14 mouse cellular contexts compared by ENCODE assay signal in the genomic region with DNA sequence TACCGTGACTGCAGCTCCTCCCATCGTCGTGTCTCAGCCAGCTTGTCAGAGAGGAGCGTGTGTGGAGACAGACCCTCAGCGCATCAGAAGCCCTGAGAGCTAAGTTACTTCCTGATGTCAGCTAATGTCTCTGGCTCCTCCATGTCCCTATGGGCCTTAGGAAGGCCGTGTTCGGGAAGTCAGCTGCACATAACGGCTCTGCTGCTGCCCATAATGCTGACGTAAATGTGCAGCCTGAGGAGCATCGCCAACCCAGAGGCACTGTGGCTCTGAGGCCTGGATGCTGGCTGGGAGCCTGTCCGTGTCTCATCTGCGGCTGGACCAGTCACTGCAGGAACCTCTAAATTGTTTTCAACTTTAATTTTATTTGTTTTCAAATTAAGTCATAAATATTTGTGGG. TPM values are rescaled to one million over a fixed set of nuclear protein-coding genes. Genes with fewer than 3 reads are reported as not detected.
DNase-seq lines count a peak whose midpoint lies in the region; ATAC-seq lines count a peak whose summit lies in the region.
"Had no signal": no experiment of that assay in that cellular context is flagged by ENCODE, and none has a peak within 500 bp of the region (broad histone marks: within the 10 kb centered on the region; RNA-seq: fewer than 3 reads in every experiment).

No protein-coding gene starts in this region.

- peak; percentile 37 to 47 for DNase-seq in heart, postnatal 10 days
- DNase-seq in heart, adult 8-10 months (ENCODE audit: low spot score), result no peak
- DNase-seq in liver, embryonic 13.5 days, result no peak
- DNase-seq in liver, embryonic 11.5 days (ENCODE audit: low spot score), result no peak
- DNase-seq in left cerebral cortex, adult 18-20 months (ENCODE audit: low spot score in 2 of 2), result no peak
- DNase-seq: kidney, adult 8-10 months; right cerebral cortex, postnatal 25 days had no signal

- peaks cover 4% of the 10 kb centered on the region for H3K27me3 ChIP-seq in forebrain, embryonic 12.5 days
- H3K27me3 ChIP-seq in forebrain, embryonic 16.5 days (replicated peaks; ENCODE audit: control insufficient read depth, insufficient read depth, low read length), result no peaks in the 10 kb centered on the region
- H3K27me3 ChIP-seq in liver, embryonic 13.5 days, result peaks cover 9% of the 10 kb centered on the region
- peaks cover 4% of the 10 kb centered on the region; the same call in 1 of the 2 replicates for H3K27me3 ChIP-seq in liver, embryonic 11.5 days (replicated peaks; ENCODE audit: control insufficient read depth, insufficient read depth, low read length)

- H3K9me3 ChIP-seq in forebrain, embryonic 12.5 days, result no peaks in the 10 kb centered on the region
- H3K9me3 ChIP-seq in forebrain, embryonic 16.5 days (ENCODE audit: control insufficient read depth, low read length), result no peaks in the 10 kb centered on the region
- no peaks in the 10 kb centered on the region for H3K9me3 ChIP-seq in liver, embryonic 13.5 days (replicated peaks)
- no peaks in the 10 kb centered on the region for H3K9me3 ChIP-seq in liver, embryonic 11.5 days (ENCODE audit: control insufficient read depth, low read length)
- H3K9me3 ChIP-seq: limb, embryonic 10.5 days; lung, embryonic 15.5 days had no signal

- H3K4me3 ChIP-seq in forebrain, embryonic 12.5 days (replicated peaks), result no peak overlapping the region
- H3K4me3 ChIP-seq in forebrain, embryonic 16.5 days (replicated peaks; ENCODE audit: low read length), result no peak overlapping the region
- no peak overlapping the region for H3K4me3 ChIP-seq in liver, embryonic 13.5 days (replicated peaks)
- H3K4me3 ChIP-seq in liver, embryonic 11.5 days (ENCODE audit: low read depth, low read length), result no peak overlapping the region
- H3K4me3 ChIP-seq in brown adipose tissue, adult 24 weeks (ENCODE audit: insufficient read depth, low read depth, low read length), result no peak overlapping the region
- H3K4me3 ChIP-seq: limb, embryonic 10.5 days; lung, embryonic 15.5 days had no signal

- H3K9ac ChIP-seq in forebrain, embryonic 12.5 days, result no peak overlapping the region
- no peak overlapping the region for H3K9ac ChIP-seq in forebrain, embryonic 16.5 days (replicated peaks; ENCODE audit: low read depth, low read length)
- peak overlapping the region; percentile 19; the same call in 1 of the 2 replicates for H3K9ac ChIP-seq in liver, embryonic 13.5 days
- H3K9ac ChIP-seq in liver, embryonic 11.5 days (ENCODE audit: low read depth, low read length), result no peak overlapping the region
- H3K9ac ChIP-seq: lung, embryonic 15.5 days had no signal

- H3K27ac ChIP-seq in forebrain, embryonic 12.5 days, result no peak overlapping the region
- no peak overlapping the region for H3K27ac ChIP-seq in forebrain, embryonic 16.5 days (ENCODE audit: low read length)
- peak overlapping the region; percentile 20; the same call in 1 of the 2 replicates for H3K27ac ChIP-seq in liver, embryonic 13.5 days
- no peak overlapping the region for H3K27ac ChIP-seq in liver, embryonic 11.5 days (ENCODE audit: low read depth, low read length)
- peak overlapping the region; percentile 10; the same call in 1 of the 2 replicates for H3K27ac ChIP-seq in brown adipose tissue, adult 24 weeks (replicated peaks; ENCODE audit: low read depth, low read length)
- H3K27ac ChIP-seq: limb, embryonic 10.5 days; lung, embryonic 15.5 days had no signal

- peaks cover 26% of the 10 kb centered on the region for H3K4me1 ChIP-seq in forebrain, embryonic 12.5 days
- peaks cover 17% of the 10 kb centered on the region for H3K4me1 ChIP-seq in forebrain, embryonic 16.5 days (replicated peaks; ENCODE audit: control insufficient read depth, insufficient read depth, low read length)
- H3K4me1 ChIP-seq in liver, embryonic 13.5 days (replicated peaks), result peaks cover 54% of the 10 kb centered on the region
- peaks cover 32% of the 10 kb centered on the region for H3K4me1 ChIP-seq in liver, embryonic 11.5 days (replicated peaks; ENCODE audit: control insufficient read depth, insufficient read depth, low read length)
- peaks cover 7% of the 10 kb centered on the region for H3K4me1 ChIP-seq in brown adipose tissue, adult 24 weeks (ENCODE audit: control insufficient read depth, insufficient read depth, insufficient read length, low read length)

- intact Hi-C loops in heart, postnatal 10 days (cut with DNase I), result no loop called here

- H3K36me3 ChIP-seq in forebrain, embryonic 12.5 days (replicated peaks), result peaks cover 50% of the 10 kb centered on the region
- H3K36me3 ChIP-seq in forebrain, embryonic 16.5 days (ENCODE audit: control insufficient read depth, insufficient read depth), result no peaks in the 10 kb centered on the region
- H3K36me3 ChIP-seq in liver, embryonic 13.5 days, result peaks cover 52% of the 10 kb centered on the region
- H3K36me3 ChIP-seq in liver, embryonic 11.5 days (ENCODE audit: control insufficient read depth, insufficient read depth, low read length), result peaks cover 11% of the 10 kb centered on the region; the same call in 1 of the 2 replicates

- no peak for ATAC-seq in forebrain, embryonic 12.5 days (ENCODE audit: low FRiP score)
- ATAC-seq in forebrain, embryonic 16.5 days, result no peak
- no peak for ATAC-seq in liver, embryonic 13.5 days (ENCODE audit: low read depth)
- ATAC-seq in liver, embryonic 11.5 days (replicated peaks; ENCODE audit: low FRiP score), result no peak

- H3K4me2 ChIP-seq in forebrain, embryonic 12.5 days, result 0 out of 2 replicates have a peak overlapping the region, but pooled peaks have one; percentile 1
- H3K4me2 ChIP-seq in forebrain, embryonic 16.5 days (ENCODE audit: low read length), result no peak overlapping the region
- H3K4me2 ChIP-seq in liver, embryonic 13.5 days, result no peak overlapping the region
- H3K4me2 ChIP-seq in liver, embryonic 11.5 days, result no peak overlapping the region
- H3K4me2 ChIP-seq: lung, embryonic 15.5 days; midbrain, embryonic 11.5 days had no signal

- WGBS in forebrain, embryonic 12.5 days, result 91% methylated on average over 12 of the region's 12 CpGs
- 86% methylated on average over 12 of the region's 12 CpGs for WGBS in forebrain, embryonic 16.5 days
- 85% methylated on average over 12 of the region's 12 CpGs for WGBS in liver, embryonic 13.5 days (ENCODE audit: insufficient replicate concordance)
- 87% methylated on average over 12 of the region's 12 CpGs for WGBS in liver, embryonic 11.5 days

RNA-seq across cellular contexts. Expression of a gene that starts 2.9 kb away (rescaled TPM):
- 226 and 229 TPM in 2 replicates for polyA plus RNA-seq in forebrain, embryonic 12.5 days (2016; fragmentation: Nextera tagmentation; extraction: Ambion mirVana)
- polyA plus RNA-seq in forebrain, embryonic 16.5 days (2015; fragmentation: Nextera tagmentation; extraction: Ambion mirVana), result 319 and 342 TPM in 2 replicates
- total RNA-seq in heart, postnatal 10 days (2021), result 100 to 1,000 TPM; 166 to 167 TPM
- total RNA-seq in heart, adult 8-10 months (2022), result 100 to 1,000 TPM; 143 to 151 (median 146) TPM
- 80.0 and 80.1 TPM in 2 replicates for polyA plus RNA-seq in liver, embryonic 13.5 days (2015; fragmentation: Nextera tagmentation; extraction: Ambion mirVana)
- polyA plus RNA-seq in liver, embryonic 11.5 days (2014; fragmentation: Nextera tagmentation; extraction: Ambion mirVana), result 135 TPM in 2 replicates
- polyA plus RNA-seq in brown adipose tissue, adult 24 weeks (2012; ENCODE audit: insufficient read depth, insufficient read length, missing spikeins), result 100 and 102 TPM in 2 replicates
- 100 to 1,000 TPM; 260 TPM for total RNA-seq in left cerebral cortex, adult 18-20 months (2021)

RNA-seq across cellular contexts. Expression of a gene that starts 5.9 kb away (rescaled TPM):
- polyA plus RNA-seq in forebrain, embryonic 12.5 days (2016; fragmentation: Nextera tagmentation; extraction: Ambion mirVana), result 44.1 and 53.1 TPM in 2 replicates
- polyA plus RNA-seq in forebrain, embryonic 16.5 days (2015; fragmentation: Nextera tagmentation; extraction: Ambion mirVana), result 98.9 and 106 TPM in 2 replicates
- under 1 TPM; 0.42 to 0.89 TPM for total RNA-seq in heart, postnatal 10 days (2021)
- total RNA-seq in heart, adult 8-10 months (2022), result 1 to 10 TPM in 2 of 4 experiments, under 1 TPM in 2; 0.54 to 1.6 (median 1.2) TPM
- polyA plus RNA-seq in liver, embryonic 13.5 days (2015; fragmentation: Nextera tagmentation; extraction: Ambion mirVana), result 0.02 and 0.14 TPM in 2 replicates
- polyA plus RNA-seq in liver, embryonic 11.5 days (2014; fragmentation: Nextera tagmentation; extraction: Ambion mirVana), result 1.3 and 1.4 TPM in 2 replicates
- polyA plus RNA-seq in brown adipose tissue, adult 24 weeks (2012; ENCODE audit: insufficient read depth, insufficient read length, missing spikeins), result 0.99 and 2.2 TPM in 2 replicates
- total RNA-seq in left cerebral cortex, adult 18-20 months (2021), result 1,000 to 10,000 TPM; 1,032 to 1,108 TPM
- total RNA-seq: neutrophil, adult 5-6 weeks had no signal

RNA-seq across cellular contexts. Expression of a gene that starts 19.8 kb away (rescaled TPM):
- 18.4 and 21.2 TPM in 2 replicates for polyA plus RNA-seq in forebrain, embryonic 12.5 days (2016; fragmentation: Nextera tagmentation; extraction: Ambion mirVana)
- 10.2 and 15.3 TPM in 2 replicates for polyA plus RNA-seq in forebrain, embryonic 16.5 days (2015; fragmentation: Nextera tagmentation; extraction: Ambion mirVana)
- total RNA-seq in heart, postnatal 10 days (2021), result 10 to 100 TPM; 34.2 to 35.5 TPM
- total RNA-seq in heart, adult 8-10 months (2022), result 10 to 100 TPM; 17.6 to 25.5 (median 19.5) TPM
- polyA plus RNA-seq in liver, embryonic 13.5 days (2015; fragmentation: Nextera tagmentation; extraction: Ambion mirVana), result 5.9 and 6.5 TPM in 2 replicates
- polyA plus RNA-seq in liver, embryonic 11.5 days (2014; fragmentation: Nextera tagmentation; extraction: Ambion mirVana), result 14.2 and 19.0 TPM in 2 replicates
- 15.9 and 18.4 TPM in 2 replicates for polyA plus RNA-seq in brown adipose tissue, adult 24 weeks (2012; ENCODE audit: insufficient read depth, insufficient read length, missing spikeins)
- 10 to 100 TPM; 43.5 to 46.3 TPM for total RNA-seq in left cerebral cortex, adult 18-20 months (2021)

RNA-seq across cellular contexts. Expression of a gene that starts 42.5 kb away (rescaled TPM):
- polyA plus RNA-seq in forebrain, embryonic 12.5 days (2016; fragmentation: Nextera tagmentation; extraction: Ambion mirVana), result 177 and 183 TPM in 2 replicates
- 127 and 135 TPM in 2 replicates for polyA plus RNA-seq in forebrain, embryonic 16.5 days (2015; fragmentation: Nextera tagmentation; extraction: Ambion mirVana)
- 10 to 100 TPM; 42.0 to 43.9 TPM for total RNA-seq in heart, postnatal 10 days (2021)
- total RNA-seq in heart, adult 8-10 months (2022), result 10 to 100 TPM; 42.1 to 48.8 (median 45.4) TPM
- 150 and 166 TPM in 2 replicates for polyA plus RNA-seq in liver, embryonic 13.5 days (2015; fragmentation: Nextera tagmentation; extraction: Ambion mirVana)
- polyA plus RNA-seq in liver, embryonic 11.5 days (2014; fragmentation: Nextera tagmentation; extraction: Ambion mirVana), result 249 and 257 TPM in 2 replicates
- polyA plus RNA-seq in brown adipose tissue, adult 24 weeks (2012; ENCODE audit: insufficient read depth, insufficient read length, missing spikeins), result 51.3 and 67.4 TPM in 2 replicates
- total RNA-seq in left cerebral cortex, adult 18-20 months (2021), result 10 to 100 TPM; 53.3 to 57.9 TPM

RNA-seq across cellular contexts. Expression of a gene that starts 52.7 kb away (rescaled TPM):
- 0.64 and 1.3 TPM in 2 replicates for polyA plus RNA-seq in forebrain, embryonic 12.5 days (2016; fragmentation: Nextera tagmentation; extraction: Ambion mirVana)
- 0.49 and 1.2 TPM in 2 replicates for polyA plus RNA-seq in forebrain, embryonic 16.5 days (2015; fragmentation: Nextera tagmentation; extraction: Ambion mirVana)
- 1 to 10 TPM; 3.3 to 4.1 TPM for total RNA-seq in heart, postnatal 10 days (2021)
- total RNA-seq in heart, adult 8-10 months (2022), result 1 to 10 TPM; 1.5 to 3.2 (median 3.0) TPM
- polyA plus RNA-seq in liver, embryonic 13.5 days (2015; fragmentation: Nextera tagmentation; extraction: Ambion mirVana), result 14.0 and 15.1 TPM in 2 replicates
- polyA plus RNA-seq in liver, embryonic 11.5 days (2014; fragmentation: Nextera tagmentation; extraction: Ambion mirVana), result 22.0 and 24.4 TPM in 2 replicates
- polyA plus RNA-seq in brown adipose tissue, adult 24 weeks (2012; ENCODE audit: insufficient read depth, insufficient read length, missing spikeins), result 0.87 and 1.9 TPM in 2 replicates
- total RNA-seq in left cerebral cortex, adult 18-20 months (2021), result 1 to 10 TPM; 1.1 TPM

Comparison
In these comparisons a context has a peak if more than half of its experiments do, and no peak if none do; other contexts are left out.
1. H3K27ac ChIP-seq: peak in liver, embryonic 13.5 days (single experiment) and brown adipose tissue, adult 24 weeks (single experiment); none in forebrain, embryonic 12.5 days (single experiment), forebrain, embryonic 16.5 days (single experiment) and liver, embryonic 11.5 days (single experiment).
2. DNase-seq: peak in heart, postnatal 10 days (2 of 2); none in heart, adult 8-10 months (single experiment), liver, embryonic 13.5 days (single experiment), liver, embryonic 11.5 days (single experiment) and left cerebral cortex, adult 18-20 months (0 of 2).
3. RNA of a gene that starts 5.9 kb away (polyA plus RNA-seq): 98.9 to 106 TPM in forebrain, embryonic 16.5 days and 44.1 to 53.1 TPM in forebrain, embryonic 12.5 days; 1.3 to 1.4 TPM in liver, embryonic 11.5 days, 0.99 to 2.2 TPM in brown adipose tissue, adult 24 weeks and 0.02 to 0.14 TPM in liver, embryonic 13.5 days; every median in the first group is over 10 times any median in the second.